Mouse (Mus musculus): ENCODE results near the gene Ptpre. TPM values are rescaled to one million over a fixed set of nuclear protein-coding genes. Genes with fewer than 3 reads are reported as not detected.

Ptpre gene
- polyA plus RNA-seq, 1 experiment from 2014 or later = 4.7 TPM

DNA sequence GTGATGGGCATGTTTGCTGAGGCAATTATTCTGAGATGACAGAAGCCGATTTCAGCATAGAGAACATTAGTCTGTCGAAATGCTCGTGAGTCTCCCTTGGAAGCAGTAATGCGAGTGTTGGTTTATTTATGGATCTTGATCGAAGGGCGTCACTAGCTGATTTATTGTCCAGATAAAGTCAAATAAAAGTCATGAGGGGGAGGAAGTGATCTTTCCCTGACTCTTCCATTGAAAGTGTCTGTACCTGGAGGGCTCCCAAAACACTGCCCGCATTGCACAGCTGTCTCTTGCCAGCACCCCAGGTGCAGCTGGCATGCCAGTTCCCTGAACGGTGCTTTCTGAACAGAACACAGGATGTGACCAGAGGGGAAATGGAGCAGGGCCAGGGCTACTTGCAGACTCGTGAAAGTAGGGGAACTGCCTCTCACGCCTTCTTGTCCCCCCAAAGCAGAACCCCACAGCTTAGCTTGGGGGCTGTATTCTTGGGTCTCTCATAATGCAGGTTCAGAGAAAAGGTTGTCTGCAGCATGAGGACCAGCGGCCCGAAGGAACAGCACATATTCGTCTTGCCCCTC is 100.2 kb downstream of the Ptpre start:
- no peak for TF ChIP-seq CTCF (IDR thresholded peaks at IDR 0.05; ENCODE audit: low read depth)
- H3K4me1 ChIP-seq (replicated peaks; ENCODE audit: control insufficient read depth, insufficient read depth, low read length) = no peaks in the 10 kb centered on the region
- H3K36me3 ChIP-seq (ENCODE audit: control insufficient read depth, insufficient read depth) = no peaks in the 10 kb centered on the region
- H3K27me3 ChIP-seq (replicated peaks; ENCODE audit: control insufficient read depth, insufficient read depth, low read length) = no peaks in the 10 kb centered on the region
- WGBS = 54% methylated on average over 13 of the region's 13 CpGs
- no peak overlapping the region for H3K4me3 ChIP-seq (ENCODE audit: low read depth, low read length)
- no peak overlapping the region for H3K9ac ChIP-seq (ENCODE audit: low read depth, low read length)
- no peaks in the 10 kb centered on the region for H3K9me3 ChIP-seq (ENCODE audit: control insufficient read depth)
- ATAC-seq = no peak
- H3K4me2 ChIP-seq (replicated peaks; ENCODE audit: low read depth) = no peak overlapping the region
- H3K27ac ChIP-seq (ENCODE audit: low read depth, low read length) = no peak overlapping the region

GRCm38 (mm10) chr7:135639361-135639760 is 102.1 kb downstream of the Ptpre start:
- WGBS = 43% methylated on average over 2 of the region's 2 CpGs
- Histone ChIP-seq H3K9ac (ENCODE audit: low read depth, low read length) (no peak overlapping the region), H3K4me1 (replicated peaks; ENCODE audit: control insufficient read depth, insufficient read depth, low read length) (no peaks in the 10 kb centered on the region), H3K4me3 (ENCODE audit: low read depth, low read length) (no peak overlapping the region), H3K4me2 (replicated peaks; ENCODE audit: low read depth) (no peak overlapping the region), H3K36me3 (ENCODE audit: control insufficient read depth, insufficient read depth) (no peaks in the 10 kb centered on the region), H3K27ac (ENCODE audit: low read depth, low read length) (no peak overlapping the region), H3K27me3 (replicated peaks; ENCODE audit: control insufficient read depth, insufficient read depth, low read length) (no peaks in the 10 kb centered on the region), H3K9me3 (ENCODE audit: control insufficient read depth) (no peaks in the 10 kb centered on the region)
- TF ChIP-seq CTCF (IDR thresholded peaks at IDR 0.05; ENCODE audit: low read depth) = no peak
- no peak for ATAC-seq

- Histone ChIP-seq H3K27ac (ENCODE audit: low read depth, low read length) (no peak overlapping the region), H3K4me1 (replicated peaks; ENCODE audit: control insufficient read depth, insufficient read depth, low read length) (no peaks in the 10 kb centered on the region), H3K36me3 (ENCODE audit: control insufficient read depth, insufficient read depth) (no peaks in the 10 kb centered on the region), H3K9me3 (ENCODE audit: control insufficient read depth) (no peaks in the 10 kb centered on the region), H3K27me3 (replicated peaks; ENCODE audit: control insufficient read depth, insufficient read depth, low read length) (no peaks in the 10 kb centered on the region), H3K4me3 (ENCODE audit: low read depth, low read length) (no peak overlapping the region), H3K4me2 (replicated peaks; ENCODE audit: low read depth) (no peak overlapping the region), H3K9ac (ENCODE audit: low read depth, low read length) (no peak overlapping the region)
- ATAC-seq = no peak
- WGBS = 58% methylated on average over 14 of the region's 14 CpGs
- TF ChIP-seq CTCF (IDR thresholded peaks at IDR 0.05; ENCODE audit: low read depth) = peak; percentile 78
Measured at GRCm38 (mm10) chr7:135641698-135642507, 104.6 kb downstream of the Ptpre start.

DNA sequence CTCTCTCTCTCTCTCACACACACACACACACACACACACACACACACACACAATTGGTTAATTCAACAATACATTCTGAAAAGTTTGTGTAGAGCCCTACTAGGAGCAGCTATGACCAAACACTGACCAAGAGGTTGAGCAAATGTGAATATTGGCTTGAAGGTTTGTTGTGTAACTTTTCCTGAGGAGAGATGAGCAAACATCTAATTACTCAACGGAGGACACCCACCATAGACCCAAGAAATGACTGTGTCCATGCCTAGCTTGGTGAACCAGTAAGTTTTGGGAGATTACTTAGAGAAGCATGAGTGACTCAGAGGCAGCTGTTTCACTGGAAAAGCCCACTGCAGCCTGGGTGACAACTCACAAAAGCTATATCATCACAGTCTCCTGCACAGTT is 107.2 kb downstream of the Ptpre start:
- H3K9me3 ChIP-seq (ENCODE audit: control insufficient read depth) = no peaks in the 10 kb centered on the region
- WGBS = 92% methylated on average over 1 of the region's 1 CpGs

GRCm38 (mm10) chr7:135646976-135647375 is 109.7 kb downstream of the Ptpre start:
- H3K4me3 ChIP-seq (ENCODE audit: low read depth, low read length) = no peak overlapping the region
- H3K27me3 ChIP-seq (replicated peaks; ENCODE audit: control insufficient read depth, insufficient read depth, low read length) = no peaks in the 10 kb centered on the region
- no peak for TF ChIP-seq CTCF (IDR thresholded peaks at IDR 0.05; ENCODE audit: low read depth)
- no peak for ATAC-seq
- peaks cover 3% of the 10 kb centered on the region; the same call in 1 of the 2 replicates for H3K36me3 ChIP-seq (ENCODE audit: control insufficient read depth, insufficient read depth)
- H3K4me2 ChIP-seq (replicated peaks; ENCODE audit: low read depth) = no peak overlapping the region
- 87% methylated on average over 6 of the region's 6 CpGs for WGBS
- no peak overlapping the region for H3K9ac ChIP-seq (ENCODE audit: low read depth, low read length)
- no peaks in the 10 kb centered on the region for H3K4me1 ChIP-seq (replicated peaks; ENCODE audit: control insufficient read depth, insufficient read depth, low read length)
- no peak overlapping the region for H3K27ac ChIP-seq (ENCODE audit: low read depth, low read length)
- H3K9me3 ChIP-seq (ENCODE audit: control insufficient read depth) = no peaks in the 10 kb centered on the region

More for the DNA sequence above, 107.2 kb downstream of the Ptpre start:
- Histone ChIP-seq H3K36me3 (ENCODE audit: control insufficient read depth, insufficient read depth) (no peaks in the 10 kb centered on the region), H3K4me3 (ENCODE audit: low read depth, low read length) (no peak overlapping the region), H3K9ac (ENCODE audit: low read depth, low read length) (no peak overlapping the region), H3K4me1 (replicated peaks; ENCODE audit: control insufficient read depth, insufficient read depth, low read length) (no peaks in the 10 kb centered on the region), H3K27me3 (replicated peaks; ENCODE audit: control insufficient read depth, insufficient read depth, low read length) (no peaks in the 10 kb centered on the region), H3K27ac (ENCODE audit: low read depth, low read length) (no peak overlapping the region), H3K4me2 (replicated peaks; ENCODE audit: low read depth) (no peak overlapping the region)
- no peak for TF ChIP-seq CTCF (IDR thresholded peaks at IDR 0.05; ENCODE audit: low read depth)
- ATAC-seq = no peak

DNA sequence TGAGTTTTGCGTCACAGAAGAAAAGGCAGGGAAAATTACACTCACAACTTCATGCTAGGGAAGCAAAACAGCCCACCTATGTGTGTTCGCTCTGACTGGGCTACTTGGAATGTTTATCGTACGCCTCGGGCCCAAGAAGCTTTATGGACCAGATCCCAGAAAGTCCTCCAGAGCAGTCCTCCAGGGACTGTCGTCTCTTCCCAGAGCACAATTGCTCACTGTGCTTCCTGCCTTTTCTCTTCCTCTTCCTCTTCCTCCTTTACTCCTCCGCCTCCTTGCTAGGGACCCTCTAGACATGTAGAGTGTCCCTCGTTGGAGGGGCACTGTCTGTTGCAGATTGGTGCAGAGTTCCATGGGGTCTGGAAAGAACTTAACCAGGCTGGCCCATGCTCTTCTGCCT is 111.5 kb downstream of the Ptpre start:
- Histone ChIP-seq H3K9me3 (ENCODE audit: control insufficient read depth) (no peaks in the 10 kb centered on the region), H3K36me3 (ENCODE audit: control insufficient read depth, insufficient read depth) (peaks cover 5% of the 10 kb centered on the region; the same call in 1 of the 2 replicates), H3K4me1 (replicated peaks; ENCODE audit: control insufficient read depth, insufficient read depth, low read length) (no peaks in the 10 kb centered on the region), H3K9ac (ENCODE audit: low read depth, low read length) (no peak overlapping the region), H3K27ac (ENCODE audit: low read depth, low read length) (no peak overlapping the region), H3K27me3 (replicated peaks; ENCODE audit: control insufficient read depth, insufficient read depth, low read length) (no peaks in the 10 kb centered on the region), H3K4me2 (replicated peaks; ENCODE audit: low read depth) (no peak overlapping the region), H3K4me3 (ENCODE audit: low read depth, low read length) (no peak overlapping the region)
- ATAC-seq = no peak
- whole genome bisulfite sequencing = 66% methylated on average over 8 of the region's 8 CpGs
- no peak for TF ChIP-seq CTCF (IDR thresholded peaks at IDR 0.05; ENCODE audit: low read depth)

All from intestine, postnatal 0 days (tissue).